Mouse (Mus musculus) liver, adult 2 months (tissue): ENCODE measurements at regions not wholly inside any gene's neighbourhood (a gene's known extent, or its start where the extent isn't known, plus 50 kb on each side); places are given as distances from the start of the nearest gene placed in this dataset.

Experiments
- CTCF ChIP-seq: fragments of 200-500 bp; IDR thresholded peaks from 2 replicates; pipeline ENCODE4 v1.5.1; 2011; ENCODE audit warnings: low read depth, low read length, control low read depth
- POLR2A ChIP-seq: fragments of 200-500 bp; IDR thresholded peaks from 2 replicates; pipeline ENCODE4 v1.6.1; 2011; ENCODE audit warnings: low read length, control low read depth; ENCODE audit not compliant: insufficient read depth; ENCODE audit errors: extremely low read depth

DNA sequence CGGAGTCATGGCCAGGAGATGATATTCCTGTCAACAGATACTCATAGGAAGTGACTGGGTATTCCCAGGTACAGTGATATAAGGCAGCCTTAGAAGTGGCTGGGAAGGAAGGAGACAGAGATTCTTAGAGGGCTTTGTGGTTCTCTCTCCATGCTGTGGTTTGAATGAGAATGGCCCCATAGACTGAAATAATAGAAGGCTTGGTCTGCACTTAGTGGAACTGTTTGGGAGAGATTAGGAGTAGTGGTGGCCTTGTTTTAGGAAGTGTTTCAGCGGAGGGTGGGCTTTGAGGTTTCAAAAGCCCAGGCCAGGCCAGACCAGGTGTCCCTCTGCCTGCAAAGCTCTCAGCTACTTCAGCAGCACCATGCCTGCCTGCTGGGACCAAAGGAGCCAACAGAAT, 363.2 kb upstream of the Cwc22 start:
- TF ChIP-seq CTCF (no peak), POLR2A (no peak)
